Mouse (Mus musculus): ENCODE measurements around the gene Chchd6. TPM values are rescaled to one million over a fixed set of nuclear protein-coding genes. Genes with fewer than 3 reads are reported as not detected.

The Chchd6 gene
- total RNA-seq, 2 experiments from 2014 or later: 84.9 to 88.1 TPM

DNA sequence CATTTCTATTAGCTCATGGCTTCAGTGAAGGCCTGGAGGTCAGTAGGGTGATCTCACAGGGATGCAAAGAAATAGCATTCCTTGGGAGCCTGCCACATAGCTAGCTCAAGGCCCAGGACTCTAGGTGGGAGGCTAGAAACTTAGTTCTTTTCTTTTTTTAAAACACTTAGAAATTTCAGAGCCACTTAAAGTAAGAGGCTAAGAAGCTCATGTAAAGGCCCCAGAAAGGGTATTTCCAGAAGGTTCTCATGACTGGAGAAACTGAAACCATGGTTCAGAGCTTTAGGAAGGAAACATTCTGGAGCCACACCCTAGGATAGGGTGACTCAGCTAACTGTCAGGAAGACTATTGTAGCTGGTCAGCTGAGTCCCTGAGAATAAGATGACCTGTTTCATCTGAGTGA, 182.0 kb downstream of the Chchd6 start:
- intact Hi-C loops (cut with DNase I): no loop called here
- no peak for DNase-seq

DNA sequence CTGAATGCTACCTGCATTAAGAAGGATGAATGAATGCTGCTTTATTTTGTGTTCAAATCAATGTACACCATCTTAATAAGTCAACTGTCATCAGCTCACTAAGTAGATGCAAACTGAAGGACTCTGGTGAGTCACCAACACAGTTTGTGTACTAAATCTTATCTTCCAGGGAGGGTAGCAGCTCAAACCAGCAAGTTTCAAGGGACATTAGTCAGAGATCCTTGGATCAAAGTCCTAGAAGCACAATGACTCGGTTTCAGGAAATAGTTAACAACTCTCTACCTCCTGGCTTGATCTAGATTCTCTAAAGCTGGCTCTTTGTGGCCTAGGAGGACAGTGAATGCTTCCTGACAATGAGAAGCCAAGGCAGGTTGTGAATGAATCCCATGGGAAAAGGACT, 182.9 kb downstream of the Chchd6 start:
- DNase-seq: no peak
- intact Hi-C loops (cut with DNase I): no loop called here

GRCm38 (mm10) chr6:89409041-89409440, 186.4 kb downstream of the Chchd6 start:
- intact Hi-C loops (cut with DNase I): no loop called here
- no peak for DNase-seq

- intact Hi-C loops (cut with DNase I): no loop called here
Observed at GRCm38 (mm10) chr6:89408259-89408658, 187.2 kb downstream of the Chchd6 start.

DNA sequence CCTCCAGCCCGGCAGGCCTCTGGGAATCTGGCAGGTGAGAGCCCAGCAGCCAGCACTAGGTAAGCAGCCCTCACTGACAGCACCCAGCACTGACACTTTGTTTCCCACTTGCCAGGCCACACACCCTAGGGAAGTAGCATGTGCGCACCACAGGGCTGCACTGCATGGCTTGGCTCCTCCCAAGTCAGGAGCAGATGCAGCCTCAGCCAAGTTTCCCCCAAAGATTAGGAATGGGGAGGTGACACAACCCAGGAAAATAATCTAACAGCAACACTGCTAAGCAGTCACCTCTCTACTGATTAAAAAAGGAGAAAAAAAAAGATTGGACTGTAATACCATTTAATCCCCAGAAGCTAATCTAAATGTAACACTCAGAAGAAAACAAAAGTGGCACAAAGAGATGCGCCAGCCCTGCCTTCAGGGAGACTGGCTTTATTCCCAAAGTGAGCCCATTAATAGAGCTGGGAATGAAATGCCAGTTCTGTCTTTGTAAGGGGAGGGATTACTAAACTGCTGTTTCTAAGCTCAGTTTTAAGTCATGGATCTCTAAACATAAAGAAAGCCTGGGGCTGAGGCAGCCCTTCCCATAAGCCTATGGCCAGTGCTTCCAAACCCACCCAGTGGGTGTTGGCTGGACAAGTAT, 188.1 kb downstream of the Chchd6 start:
- DNase-seq: no peak
- intact Hi-C loops (cut with DNase I): no loop called here

More at GRCm38 (mm10) chr6:89408259-89408658, 187.2 kb downstream of the Chchd6 start:
- DNase-seq: no peak

- intact Hi-C loops (cut with DNase I): no loop called here
- DNase-seq: no peak
Observed at GRCm38 (mm10) chr6:89404964-89405363, 190.5 kb downstream of the Chchd6 start.

- intact Hi-C loops (cut with DNase I): no loop called here
- no peak for DNase-seq
Observed at GRCm38 (mm10) chr6:89403257-89404225, 191.9 kb downstream of the Chchd6 start.

GRCm38 (mm10) chr6:89402406-89402805, 193.0 kb downstream of the Chchd6 start:
- intact Hi-C loops (cut with DNase I): no loop called here

GRCm38 (mm10) chr6:89399564-89399963, 195.9 kb downstream of the Chchd6 start:
- no peak for DNase-seq
- intact Hi-C loops (cut with DNase I): no loop called here

More at GRCm38 (mm10) chr6:89402406-89402805, 193.0 kb downstream of the Chchd6 start:
- no peak for DNase-seq

- intact Hi-C loops (cut with DNase I): no loop called here
- no peak for DNase-seq
Observed at GRCm38 (mm10) chr6:89397919-89398318, 197.5 kb downstream of the Chchd6 start.

DNA sequence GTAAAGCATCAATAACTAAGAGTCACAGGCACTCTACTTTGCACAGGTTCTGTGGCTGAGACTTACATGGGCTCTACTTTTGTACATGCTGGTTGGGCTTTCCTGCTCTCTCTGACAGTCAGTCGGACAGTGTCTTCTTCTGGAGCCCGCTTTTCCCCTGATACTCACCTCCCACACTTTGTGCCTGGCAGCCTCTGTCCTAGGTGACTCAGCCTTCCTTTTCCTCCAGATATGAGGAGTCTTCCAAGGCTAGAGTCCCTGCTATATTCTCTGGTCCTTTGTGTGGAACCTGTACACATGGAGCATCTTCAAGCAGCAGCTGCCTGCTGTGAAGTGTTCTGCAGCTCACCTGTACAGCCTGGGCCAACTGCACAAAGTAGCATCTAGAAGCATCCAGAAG, 201.6 kb downstream of the Chchd6 start:
- no peak for DNase-seq
- intact Hi-C loops (cut with DNase I): no loop called here

DNA sequence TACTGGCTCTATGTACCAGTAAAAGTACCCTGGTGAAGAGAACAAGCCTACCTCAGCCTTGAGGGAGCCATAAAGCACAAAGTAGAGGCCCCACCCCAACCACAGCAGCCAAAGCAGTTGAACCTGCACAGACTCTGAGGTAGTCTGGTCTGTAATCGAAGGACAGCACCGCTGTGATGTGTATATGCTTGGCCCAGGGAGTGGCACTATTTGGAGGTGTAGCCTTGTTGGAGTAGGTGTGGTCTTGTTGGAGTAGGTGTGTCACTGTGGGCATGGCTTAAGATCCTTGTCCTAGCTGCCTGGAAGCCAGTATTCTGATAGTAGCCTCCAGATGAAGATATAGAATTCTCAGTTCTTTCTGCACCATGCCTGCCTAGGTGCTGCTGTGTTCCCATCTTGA, 203.2 kb downstream of the Chchd6 start:
- intact Hi-C loops (cut with DNase I): no loop called here
- DNase-seq: no peak

DNA sequence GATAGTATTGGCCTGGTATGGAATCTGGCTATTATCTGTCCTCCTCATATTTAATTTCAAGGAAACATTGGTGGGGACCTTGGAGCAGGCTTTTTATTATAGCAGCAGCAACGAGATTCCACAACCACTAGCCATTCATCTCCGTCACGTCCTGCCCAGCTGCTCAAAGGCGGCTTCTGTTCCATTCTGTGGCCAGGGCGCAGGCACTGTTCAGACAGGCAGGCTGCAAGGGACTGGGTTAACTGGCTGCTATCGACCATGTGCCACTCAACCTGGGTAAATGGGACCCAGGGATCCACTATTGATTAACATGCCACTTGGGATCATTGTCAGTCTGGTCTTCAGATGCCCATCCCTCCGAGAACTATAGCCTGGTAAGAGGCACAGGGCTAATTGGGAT, 205.7 kb downstream of the Chchd6 start:
- DNase-seq: no peak
- intact Hi-C loops (cut with DNase I): no loop called here

GRCm38 (mm10) chr6:89386956-89387355, 208.5 kb downstream of the Chchd6 start:
- intact Hi-C loops (cut with DNase I): no loop called here
- DNase-seq: no peak

DNA sequence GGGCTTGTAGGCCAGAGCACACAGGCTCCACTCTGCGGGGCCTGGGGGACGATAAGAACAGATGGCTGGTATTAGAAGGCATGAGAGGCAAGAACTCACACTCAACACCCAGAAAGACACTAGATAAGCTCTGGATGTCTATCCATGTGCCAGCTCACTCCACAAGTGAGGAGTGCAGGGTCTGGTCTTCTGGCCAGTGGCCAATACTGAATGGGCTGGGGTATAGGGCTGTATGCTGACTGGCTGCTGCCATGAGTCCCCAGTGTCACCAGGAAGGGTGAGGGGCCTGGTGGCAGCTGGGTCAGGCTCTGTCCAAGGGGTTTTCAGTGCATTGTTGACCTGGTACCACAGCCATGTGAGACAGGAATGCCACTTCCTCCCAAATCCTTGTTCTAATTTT, 210.8 kb downstream of the Chchd6 start:
- intact Hi-C loops (cut with DNase I): no loop called here
- no peak for DNase-seq

DNA sequence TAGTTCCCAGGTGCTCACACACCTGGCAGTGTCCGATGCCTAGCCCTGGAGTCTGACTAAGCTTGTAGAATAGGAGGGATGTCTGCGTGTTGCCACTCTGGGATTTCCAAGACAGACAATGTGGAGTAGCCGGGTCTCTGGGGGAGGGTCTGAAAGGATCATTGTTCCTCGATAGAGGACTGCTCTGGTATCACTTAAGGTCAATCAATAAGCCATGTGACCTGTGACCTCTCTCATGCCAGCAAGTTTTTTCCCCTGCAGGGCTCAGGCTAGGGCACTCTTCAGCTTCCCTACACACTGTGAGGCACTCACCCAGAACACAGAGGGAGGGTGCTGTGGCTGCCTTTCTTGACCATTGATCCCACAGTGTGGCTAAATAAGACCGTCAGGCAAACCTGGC, 213.6 kb downstream of the Chchd6 start:
- intact Hi-C loops (cut with DNase I): no loop called here
- no peak for DNase-seq

DNA sequence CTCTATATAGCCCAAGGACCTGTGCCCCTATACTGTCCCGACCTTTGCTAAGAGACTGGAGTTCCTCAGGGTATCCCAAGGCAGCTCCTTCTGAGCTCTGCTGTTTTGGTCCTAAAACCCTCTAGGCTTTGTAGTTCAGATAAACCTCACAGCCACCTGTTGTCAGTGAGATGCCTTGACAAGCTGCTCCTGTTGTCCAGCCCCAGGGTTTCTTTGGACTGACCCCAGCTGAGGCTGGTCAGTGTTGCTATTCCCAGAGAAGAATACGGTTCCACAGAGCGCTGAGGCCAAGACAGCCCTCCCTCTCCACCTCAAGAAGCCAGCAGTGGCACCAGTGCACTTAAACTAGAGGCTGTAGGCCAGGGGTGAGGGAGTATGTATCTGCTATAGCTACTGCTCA, 214.3 kb downstream of the Chchd6 start:
- no peak for DNase-seq
- intact Hi-C loops (cut with DNase I): no loop called here

GRCm38 (mm10) chr6:89380751-89381150, 214.7 kb downstream of the Chchd6 start:
- no peak for DNase-seq
- intact Hi-C loops (cut with DNase I): no loop called here

GRCm38 (mm10) chr6:89378264-89378663, 217.2 kb downstream of the Chchd6 start:
- DNase-seq: no peak
- intact Hi-C loops (cut with DNase I): no loop called here

GRCm38 (mm10) chr6:89368812-89369211, 226.6 kb downstream of the Chchd6 start:
- DNase-seq: no peak
- intact Hi-C loops (cut with DNase I): loop anchor here (5.0 kb wide), 1 partner anchor 98 kb away; no protein-coding TSS in a partner anchor

DNA sequence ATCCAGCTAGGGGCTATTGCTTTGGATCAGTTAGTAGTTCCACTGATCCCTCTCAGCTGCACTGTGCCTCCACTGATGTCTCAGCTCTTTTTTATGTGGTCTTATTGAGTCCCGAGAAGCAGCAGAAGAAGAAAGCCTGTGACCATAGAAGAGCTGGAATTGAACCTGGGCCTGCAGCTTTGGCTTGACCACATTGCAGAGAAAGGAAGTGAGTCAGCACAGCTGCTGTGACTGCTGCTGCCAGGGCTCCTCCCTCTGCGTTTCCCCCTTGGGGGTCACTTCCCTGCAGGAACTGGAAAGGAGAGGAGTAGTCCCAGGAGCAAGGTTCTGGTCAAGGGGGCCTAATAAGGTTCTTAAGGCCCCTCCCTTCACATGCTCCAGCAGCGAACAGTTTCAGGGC, 231.1 kb downstream of the Chchd6 start:
- DNase-seq: no peak
- intact Hi-C loops (cut with DNase I): loop anchor here (5.0 kb wide), 2 partner anchors 263 to 437 kb away; no protein-coding TSS in a partner anchor

GRCm38 (mm10) chr6:89363107-89363451, 232.4 kb downstream of the Chchd6 start:
- intact Hi-C loops (cut with DNase I): loop anchor here (2.0 to 5.0 kb wide), 3 partner anchors 190 to 436 kb away; no protein-coding TSS in a partner anchor
- no peak for DNase-seq

Data from left cerebral cortex, postnatal 4 days (tissue).